Mouse (Mus musculus): Measurements from ENCODE around the gene Tnnc2. TPM values are rescaled to one million over a fixed set of nuclear protein-coding genes. Genes with fewer than 3 reads are reported as not detected.

The Tnnc2 gene
- 0.48 and 1.4 TPM in 2 replicates for polyA plus RNA-seq (2014; fragmentation: Nextera tagmentation; extraction: Ambion mirVana)

DNA sequence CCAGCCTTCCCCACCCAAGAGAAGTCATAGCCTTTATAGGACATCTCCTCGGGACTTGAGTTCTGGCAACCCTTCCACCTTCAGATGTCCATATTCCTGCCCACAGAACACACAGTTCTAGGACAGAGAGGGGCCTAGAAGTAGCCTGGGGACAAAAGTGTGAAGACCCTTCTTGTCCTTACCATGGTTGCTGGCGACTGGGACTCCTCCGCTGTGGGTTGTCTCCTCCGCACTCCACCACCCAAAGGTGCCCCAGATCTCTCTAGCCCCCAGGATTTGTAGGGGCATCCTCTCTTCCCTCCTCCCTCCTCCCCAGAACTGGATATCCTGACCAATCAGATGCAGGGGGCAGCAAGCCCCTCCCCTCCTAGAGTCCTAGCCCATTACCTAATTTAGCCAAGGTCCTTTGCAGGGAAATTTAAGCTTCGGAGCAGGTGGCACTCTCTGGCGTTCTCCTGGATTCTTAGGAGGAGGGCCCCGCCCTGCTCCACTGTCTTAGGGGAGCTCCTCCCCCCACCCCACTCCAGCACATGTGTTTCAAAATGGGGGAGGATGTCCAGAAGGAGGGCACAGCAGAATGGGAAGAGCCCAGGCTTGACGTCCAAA, at the start of gene Tnnc2:
Tnnc2 (minus strand) TSS at position 487 of the 606 bp plus-strand sequence.
- 75% methylated on average over 8 of the region's 8 CpGs for WGBS (ENCODE audit: insufficient replicate concordance)
- Histone ChIP-seq H3K36me3 (ENCODE audit: control insufficient read depth, insufficient read depth, low read length) (no peaks in the 10 kb centered on the region), H3K27ac (ENCODE audit: low read depth, low read length) (no peak within 1 kb of the TSS), H3K9me3 (replicated peaks; ENCODE audit: control insufficient read depth, low read length) (no peaks in the 10 kb centered on the region), H3K4me3 (ENCODE audit: low read depth, low read length) (no peak within 1 kb of the TSS), H3K4me1 (ENCODE audit: control insufficient read depth, insufficient read depth, low read length) (peaks cover under 1% of the 10 kb centered on the region; the same call in 1 of the 2 replicates), H3K9ac (ENCODE audit: low read depth, low read length) (no peak within 1 kb of the TSS), H3K4me2 (no peak within 1 kb of the TSS), H3K27me3 (ENCODE audit: control insufficient read depth, insufficient read depth, low read length) (peaks cover 7% of the 10 kb centered on the region)
- ATAC-seq (replicated peaks; ENCODE audit: insufficient number of reproducible peaks, low FRiP score, low TSS enrichment): no peak

DNA sequence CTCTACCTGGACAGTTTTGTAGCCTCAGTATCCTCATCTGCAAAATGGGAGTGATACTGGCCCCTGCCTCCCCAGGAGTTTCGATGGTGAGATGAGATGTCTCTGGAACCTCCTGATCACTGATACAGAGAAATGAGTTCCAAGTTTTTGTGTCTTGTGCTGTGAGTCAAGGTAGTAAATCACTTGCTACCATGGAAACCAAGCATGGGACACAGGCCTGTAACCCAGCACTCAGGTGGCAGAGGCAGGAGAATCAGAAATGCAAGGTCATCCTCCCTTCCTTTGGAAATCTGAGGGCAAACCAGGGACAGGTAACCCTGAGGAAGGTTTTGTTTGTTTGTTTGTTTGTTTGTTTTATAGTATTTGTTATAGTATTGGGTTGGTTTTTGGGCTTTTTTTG, 49.3 kb upstream of the Tnnc2 start:
- Histone ChIP-seq H3K36me3 (ENCODE audit: control insufficient read depth, insufficient read depth, low read length) (peaks cover 9% of the 10 kb centered on the region), H3K27ac (ENCODE audit: low read depth, low read length) (no peak overlapping the region), H3K27me3 (ENCODE audit: control insufficient read depth, insufficient read depth, low read length) (no peaks in the 10 kb centered on the region), H3K4me3 (ENCODE audit: low read depth, low read length) (no peak overlapping the region), H3K9ac (ENCODE audit: low read depth, low read length) (no peak overlapping the region), H3K9me3 (replicated peaks; ENCODE audit: control insufficient read depth, low read length) (no peaks in the 10 kb centered on the region), H3K4me2 (no peak overlapping the region), H3K4me1 (ENCODE audit: control insufficient read depth, insufficient read depth, low read length) (peaks cover 4% of the 10 kb centered on the region; the same call in 1 of the 2 replicates)
- WGBS (ENCODE audit: insufficient replicate concordance): 98% methylated on average over 1 of the region's 1 CpGs
- no peak for ATAC-seq (replicated peaks; ENCODE audit: insufficient number of reproducible peaks, low FRiP score, low TSS enrichment)

DNA sequence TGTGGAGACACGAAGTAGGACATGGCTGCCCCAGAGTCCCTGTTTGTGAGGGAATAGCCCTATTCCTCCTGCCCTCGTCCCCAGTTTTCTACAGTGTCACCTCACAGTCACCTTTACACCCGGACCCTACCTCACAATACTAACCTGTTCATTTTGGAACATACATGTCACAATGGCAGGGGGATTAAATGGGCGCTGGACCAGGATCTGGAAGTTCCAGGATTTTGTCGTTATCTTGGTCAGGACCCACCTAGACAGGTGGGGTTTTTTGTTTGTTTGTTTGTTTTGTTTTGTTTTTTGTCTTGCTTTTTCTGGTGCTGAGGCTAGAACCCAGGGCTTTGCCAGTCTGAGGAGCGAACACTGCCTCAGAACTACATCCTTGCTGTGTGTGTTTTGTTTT, 48.7 kb upstream of the Tnnc2 start, which contains the start of gene Spata25:
Spata25 (minus strand) TSS at position 101 of the 400 bp plus-strand sequence.
- Histone ChIP-seq H3K27me3 (ENCODE audit: control insufficient read depth, insufficient read depth, low read length) (no peaks in the 10 kb centered on the region), H3K9ac (ENCODE audit: low read depth, low read length) (no peak within 1 kb of the TSS), H3K27ac (ENCODE audit: low read depth, low read length) (no peak within 1 kb of the TSS), H3K4me3 (ENCODE audit: low read depth, low read length) (no peak within 1 kb of the TSS), H3K9me3 (replicated peaks; ENCODE audit: control insufficient read depth, low read length) (no peaks in the 10 kb centered on the region), H3K4me1 (ENCODE audit: control insufficient read depth, insufficient read depth, low read length) (peaks cover 4% of the 10 kb centered on the region; the same call in 1 of the 2 replicates), H3K36me3 (ENCODE audit: control insufficient read depth, insufficient read depth, low read length) (peaks cover 9% of the 10 kb centered on the region), H3K4me2 (no peak within 1 kb of the TSS)
- no peak for ATAC-seq (replicated peaks; ENCODE audit: insufficient number of reproducible peaks, low FRiP score, low TSS enrichment)
- WGBS (ENCODE audit: insufficient replicate concordance): 79% methylated on average over 6 of the region's 6 CpGs

DNA sequence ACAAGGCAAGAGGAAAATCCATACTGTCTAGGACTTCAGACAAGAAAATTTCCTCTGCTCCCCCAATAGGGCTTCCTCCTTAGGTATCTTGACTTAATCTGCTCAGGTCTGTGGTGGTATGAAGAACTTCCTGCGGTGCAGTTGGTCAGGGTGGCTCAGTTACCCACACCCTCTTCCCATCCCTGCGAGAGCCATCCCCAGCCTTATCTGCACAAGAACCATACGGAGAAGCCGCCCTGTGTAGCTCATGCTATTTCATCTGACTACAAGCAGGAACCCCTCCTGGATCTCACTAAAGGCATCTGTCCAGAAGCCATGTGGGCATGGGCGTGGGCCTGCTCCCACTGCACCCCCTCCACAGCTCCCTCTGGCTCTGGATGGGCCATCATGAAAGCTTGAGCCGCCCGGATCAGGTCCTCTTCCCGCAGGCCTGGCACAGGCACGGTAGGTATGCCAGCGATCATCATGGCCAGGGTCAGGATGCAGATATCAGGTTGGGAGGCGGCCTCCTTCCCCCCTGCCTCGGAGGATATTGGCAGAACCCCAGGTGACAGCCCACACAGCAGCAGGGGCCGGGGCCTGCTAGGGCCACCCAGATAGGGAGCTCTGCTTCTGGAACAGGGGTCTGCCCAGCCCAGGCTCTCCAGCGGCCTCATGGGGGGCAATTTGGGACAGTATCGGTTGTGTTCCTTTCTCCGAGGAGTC, 47.5 kb upstream of the Tnnc2 start:
- ATAC-seq (replicated peaks; ENCODE audit: insufficient number of reproducible peaks, low FRiP score, low TSS enrichment): no peak
- Histone ChIP-seq H3K27me3 (ENCODE audit: control insufficient read depth, insufficient read depth, low read length) (no peaks in the 10 kb centered on the region), H3K9me3 (replicated peaks; ENCODE audit: control insufficient read depth, low read length) (no peaks in the 10 kb centered on the region), H3K36me3 (ENCODE audit: control insufficient read depth, insufficient read depth, low read length) (peaks cover 9% of the 10 kb centered on the region), H3K4me2 (no peak overlapping the region), H3K4me3 (ENCODE audit: low read depth, low read length) (no peak overlapping the region), H3K27ac (ENCODE audit: low read depth, low read length) (no peak overlapping the region), H3K9ac (ENCODE audit: low read depth, low read length) (no peak overlapping the region), H3K4me1 (ENCODE audit: control insufficient read depth, insufficient read depth, low read length) (peaks cover 1% of the 10 kb centered on the region; the same call in 1 of the 2 replicates)
- WGBS (ENCODE audit: insufficient replicate concordance): 83% methylated on average over 16 of the region's 16 CpGs

DNA sequence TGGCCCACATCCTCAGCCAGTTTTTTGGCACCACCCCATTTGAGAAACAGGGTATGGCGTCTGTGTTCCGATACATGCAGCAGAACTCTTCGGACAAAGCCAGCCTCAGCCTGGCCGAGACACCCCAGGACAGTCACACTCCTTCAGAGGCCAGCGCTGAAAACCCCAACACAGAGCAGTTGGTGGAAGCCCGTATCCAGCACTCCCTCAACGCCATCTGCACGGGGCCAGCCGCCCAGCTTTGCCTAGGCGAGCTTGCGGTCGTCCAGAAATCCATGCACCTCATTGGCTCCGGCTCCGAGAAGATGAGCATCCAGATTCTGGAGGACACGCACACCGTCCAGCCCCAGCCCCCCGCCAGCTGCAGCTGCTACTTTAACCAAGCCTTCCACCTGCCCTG, 45.8 kb upstream of the Tnnc2 start:
- no peak overlapping the region for H3K4me3 ChIP-seq (ENCODE audit: low read depth, low read length)
- no peaks in the 10 kb centered on the region for H3K9me3 ChIP-seq (replicated peaks; ENCODE audit: control insufficient read depth, low read length)
- H3K9ac ChIP-seq (ENCODE audit: low read depth, low read length): no peak overlapping the region
- no peaks in the 10 kb centered on the region for H3K4me1 ChIP-seq (ENCODE audit: control insufficient read depth, insufficient read depth, low read length)
- peaks cover 9% of the 10 kb centered on the region for H3K36me3 ChIP-seq (ENCODE audit: control insufficient read depth, insufficient read depth, low read length)
- H3K4me2 ChIP-seq: no peak overlapping the region
- WGBS (ENCODE audit: insufficient replicate concordance): 95% methylated on average over 17 of the region's 17 CpGs
- H3K27ac ChIP-seq (ENCODE audit: low read depth, low read length): no peak overlapping the region
- H3K27me3 ChIP-seq (ENCODE audit: control insufficient read depth, insufficient read depth, low read length): no peaks in the 10 kb centered on the region
- ATAC-seq (replicated peaks; ENCODE audit: insufficient number of reproducible peaks, low FRiP score, low TSS enrichment): no peak

DNA sequence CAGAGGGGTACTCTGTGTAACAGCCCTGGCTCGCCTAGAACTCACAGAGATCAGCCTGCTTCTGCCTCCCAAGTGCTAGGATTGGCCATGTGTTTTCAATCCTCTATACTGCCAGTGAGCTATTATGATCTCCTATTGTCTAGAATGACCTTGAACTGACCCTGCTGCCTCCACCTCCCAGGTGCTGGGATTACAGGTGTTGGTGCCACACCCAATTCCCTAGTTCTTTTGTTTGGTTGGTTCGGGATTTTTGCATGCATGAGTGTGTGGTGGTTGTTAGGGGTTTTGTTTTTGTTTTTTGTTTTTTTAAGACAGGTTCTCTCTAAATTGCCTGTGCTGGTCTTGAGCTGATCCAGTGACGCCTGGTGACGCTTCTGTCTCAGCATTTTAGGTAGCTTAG, 44.2 kb upstream of the Tnnc2 start:
- peaks cover 9% of the 10 kb centered on the region; the same call in 1 of the 2 replicates for H3K36me3 ChIP-seq (ENCODE audit: control insufficient read depth, insufficient read depth, low read length)

DNA sequence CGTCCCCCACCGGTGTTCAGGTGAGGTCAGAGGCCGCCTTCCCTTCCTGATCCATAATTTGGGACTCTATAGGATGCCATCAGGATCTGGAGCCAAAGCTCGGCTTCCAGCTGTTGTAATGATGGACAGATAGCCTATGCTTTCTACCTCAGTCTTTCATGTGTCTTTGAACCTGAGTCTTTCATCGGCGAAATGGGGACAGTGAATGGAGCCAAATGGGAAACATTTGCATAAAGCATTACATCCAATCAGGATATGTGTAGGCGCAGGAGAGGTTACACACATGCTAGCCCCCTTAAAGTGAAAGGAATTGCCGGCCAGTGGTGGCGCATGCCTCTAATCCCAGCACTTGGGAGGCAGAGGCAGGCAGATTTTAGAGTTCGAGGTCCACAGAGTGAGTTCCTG, 43.4 kb upstream of the Tnnc2 start:
- no peaks in the 10 kb centered on the region for H3K27me3 ChIP-seq (ENCODE audit: control insufficient read depth, insufficient read depth, low read length)
- ATAC-seq (replicated peaks; ENCODE audit: insufficient number of reproducible peaks, low FRiP score, low TSS enrichment): peak; percentile 44
- H3K4me2 ChIP-seq: peak overlapping the region; percentile 61
- peaks cover 9% of the 10 kb centered on the region; the same call in 1 of the 2 replicates for H3K36me3 ChIP-seq (ENCODE audit: control insufficient read depth, insufficient read depth, low read length)
- peak overlapping the region; percentile 63 for H3K4me3 ChIP-seq (ENCODE audit: low read depth, low read length)
- WGBS (ENCODE audit: insufficient replicate concordance): 2% methylated on average over 10 of the region's 10 CpGs
- H3K4me1 ChIP-seq (ENCODE audit: control insufficient read depth, insufficient read depth, low read length): no peaks in the 10 kb centered on the region
- H3K27ac ChIP-seq (ENCODE audit: low read depth, low read length): peak overlapping the region; percentile 66
- H3K9ac ChIP-seq (ENCODE audit: low read depth, low read length): peak overlapping the region; percentile 73
- no peaks in the 10 kb centered on the region for H3K9me3 ChIP-seq (replicated peaks; ENCODE audit: control insufficient read depth, low read length)

More for the DNA sequence above, 44.2 kb upstream of the Tnnc2 start:
- Histone ChIP-seq H3K4me1 (ENCODE audit: control insufficient read depth, insufficient read depth, low read length) (no peaks in the 10 kb centered on the region), H3K9me3 (replicated peaks; ENCODE audit: control insufficient read depth, low read length) (no peaks in the 10 kb centered on the region), H3K9ac (ENCODE audit: low read depth, low read length) (no peak overlapping the region), H3K4me3 (ENCODE audit: low read depth, low read length) (no peak overlapping the region), H3K4me2 (peak overlapping the region; percentile 61; the same call in 1 of the 2 replicates), H3K27me3 (ENCODE audit: control insufficient read depth, insufficient read depth, low read length) (no peaks in the 10 kb centered on the region), H3K27ac (ENCODE audit: low read depth, low read length) (no peak overlapping the region)
- 92% methylated on average over 4 of the region's 4 CpGs for WGBS (ENCODE audit: insufficient replicate concordance)
- no peak for ATAC-seq (replicated peaks; ENCODE audit: insufficient number of reproducible peaks, low FRiP score, low TSS enrichment)

DNA sequence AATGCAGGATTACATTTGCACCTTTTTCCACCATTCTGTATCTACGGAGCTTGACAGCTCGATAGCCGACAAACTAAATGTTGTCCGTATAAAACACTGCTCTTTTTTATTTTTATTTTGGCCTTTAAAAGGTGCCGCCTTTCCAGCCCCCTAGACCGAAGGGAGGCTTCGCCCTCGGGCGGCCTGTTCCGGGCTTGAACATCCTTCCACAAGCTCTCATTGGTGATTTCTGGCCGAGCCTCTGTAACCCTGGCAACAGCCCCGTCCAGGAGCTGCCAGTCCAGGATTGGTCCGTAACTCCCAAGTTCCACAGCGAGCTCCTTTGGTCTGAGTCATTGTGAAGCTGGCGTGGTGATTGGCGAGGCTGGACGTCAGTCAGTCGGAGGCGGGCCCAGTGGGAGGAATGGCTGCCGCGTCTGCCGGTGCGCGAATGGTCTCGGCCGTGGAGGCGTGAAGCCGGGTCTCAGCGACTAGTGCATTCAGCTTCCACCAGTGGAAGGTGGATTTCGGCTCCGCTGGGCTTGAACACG, 42.9 kb upstream of the Tnnc2 start, which contains the start of gene Zswim1:
Zswim1 (plus strand) TSS at position 51 of the 530 bp plus-strand sequence.
- peaks cover 9% of the 10 kb centered on the region; the same call in 1 of the 2 replicates for H3K36me3 ChIP-seq (ENCODE audit: control insufficient read depth, insufficient read depth, low read length)
- ATAC-seq (replicated peaks; ENCODE audit: insufficient number of reproducible peaks, low FRiP score, low TSS enrichment): peak; percentile 98
- H3K4me3 ChIP-seq (ENCODE audit: low read depth, low read length): peak within 1 kb of the TSS; percentile 63
- H3K9ac ChIP-seq (ENCODE audit: low read depth, low read length): peak within 1 kb of the TSS; percentile 73
- peak within 1 kb of the TSS; percentile 61 for H3K4me2 ChIP-seq
- peak within 1 kb of the TSS; percentile 66 for H3K27ac ChIP-seq (ENCODE audit: low read depth, low read length)
- H3K27me3 ChIP-seq (ENCODE audit: control insufficient read depth, insufficient read depth, low read length): no peaks in the 10 kb centered on the region
- WGBS (ENCODE audit: insufficient replicate concordance): 2% methylated on average over 32 of the region's 32 CpGs
- H3K9me3 ChIP-seq (replicated peaks; ENCODE audit: control insufficient read depth, low read length): no peaks in the 10 kb centered on the region
- peaks cover 3% of the 10 kb centered on the region for H3K4me1 ChIP-seq (ENCODE audit: control insufficient read depth, insufficient read depth, low read length)

All from heart, embryonic 11.5 days (tissue).